Mouse (Mus musculus): ENCODE measurements at regions not wholly inside any gene's neighbourhood (a gene's known extent, or its start where the extent isn't known, plus 50 kb on each side); places are given as distances from the start of the nearest gene placed in this dataset.

DNA sequence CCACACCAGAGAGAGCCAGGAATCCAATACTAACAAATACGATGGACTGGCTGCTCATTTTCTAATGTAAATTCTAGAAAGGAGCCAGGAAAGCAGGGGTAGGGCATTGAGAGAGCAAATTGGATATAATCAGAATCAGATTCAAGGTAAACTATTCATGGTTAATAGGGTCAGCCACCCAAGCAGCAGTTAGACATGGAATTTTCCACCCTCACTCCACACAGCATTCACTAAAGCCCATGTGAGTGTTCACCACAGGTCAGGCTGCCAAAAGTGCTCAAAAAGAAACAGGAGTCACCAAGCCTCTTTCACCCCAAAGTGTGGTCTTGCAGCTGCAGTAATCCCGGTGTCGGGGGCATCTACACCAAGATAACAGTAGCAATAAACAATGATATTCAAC lies 596.9 kb downstream of the Tox3 start:
- DNase-seq (ENCODE audit: low read depth in 1 of 2, low spot score in 2 of 2), result no peak

DNA sequence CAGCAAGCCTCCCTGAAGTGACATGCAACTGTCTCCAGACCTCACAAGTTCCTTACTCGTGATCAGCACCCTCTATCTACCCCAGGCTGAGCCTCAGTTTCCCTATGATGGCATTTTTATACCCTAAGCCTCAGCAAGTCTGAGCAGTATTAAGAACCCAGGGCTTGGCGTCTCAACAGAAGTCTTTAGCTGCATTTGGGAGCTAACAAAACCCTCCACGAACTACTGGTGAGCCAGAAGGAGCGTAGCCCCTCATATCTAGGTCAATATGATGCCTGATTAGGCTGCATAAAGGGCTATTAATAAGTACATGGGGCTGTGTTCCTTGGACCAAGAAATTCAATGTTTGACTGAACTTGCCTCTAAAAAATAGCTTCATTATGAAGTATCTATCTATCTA lies 600.4 kb downstream of the Tox3 start:
- H3K27ac ChIP-seq (ENCODE audit: insufficient read depth, low read length), result no peak overlapping the region
- H3K4me3 ChIP-seq (ENCODE audit: extremely low read depth, insufficient read depth, insufficient read length), result no peak overlapping the region
- H3K36me3 ChIP-seq (ENCODE audit: control insufficient read depth, insufficient read depth, low read length), result no peaks in the 10 kb centered on the region
- no peaks in the 10 kb centered on the region for H3K4me1 ChIP-seq (ENCODE audit: control insufficient read depth, insufficient read depth, insufficient read length)
- TF ChIP-seq CTCF (IDR thresholded peaks at IDR 0.05; ENCODE audit: extremely low read depth, insufficient read depth, insufficient read length, insufficient replicate concordance), result no peak
- no peak for TF ChIP-seq POLR2A (IDR thresholded peaks at IDR 0.05; ENCODE audit: low read depth, low read length)
- 68% methylated on average over 4 of the region's 4 CpGs for WGBS
- DNase-seq (ENCODE audit: low read depth in 1 of 2, low spot score in 2 of 2), result no peak
- H3K27me3 ChIP-seq (ENCODE audit: control insufficient read depth, insufficient read depth, low read length), result no peaks in the 10 kb centered on the region

More for the DNA sequence above, 596.9 kb downstream of the Tox3 start:
- H3K27ac ChIP-seq (ENCODE audit: insufficient read depth, low read length), result no peak overlapping the region
- 83% methylated on average over 3 of the region's 3 CpGs for WGBS
- no peaks in the 10 kb centered on the region for H3K4me1 ChIP-seq (ENCODE audit: control insufficient read depth, insufficient read depth, insufficient read length)
- no peak overlapping the region for H3K4me3 ChIP-seq (ENCODE audit: extremely low read depth, insufficient read depth, insufficient read length)
- no peaks in the 10 kb centered on the region for H3K27me3 ChIP-seq (ENCODE audit: control insufficient read depth, insufficient read depth, low read length)
- TF ChIP-seq POLR2A (IDR thresholded peaks at IDR 0.05; ENCODE audit: low read depth, low read length), result no peak
- no peak for TF ChIP-seq CTCF (IDR thresholded peaks at IDR 0.05; ENCODE audit: extremely low read depth, insufficient read depth, insufficient read length, insufficient replicate concordance)
- H3K36me3 ChIP-seq (ENCODE audit: control insufficient read depth, insufficient read depth, low read length), result no peaks in the 10 kb centered on the region

- H3K4me1 ChIP-seq (ENCODE audit: control insufficient read depth, insufficient read depth, insufficient read length), result no peaks in the 10 kb centered on the region
- 86% methylated on average over 11 of the region's 11 CpGs for WGBS
- H3K27me3 ChIP-seq (ENCODE audit: control insufficient read depth, insufficient read depth, low read length), result no peaks in the 10 kb centered on the region
- no peaks in the 10 kb centered on the region for H3K36me3 ChIP-seq (ENCODE audit: control insufficient read depth, insufficient read depth, low read length)
- no peak for TF ChIP-seq CTCF (IDR thresholded peaks at IDR 0.05; ENCODE audit: extremely low read depth, insufficient read depth, insufficient read length, insufficient replicate concordance)
- TF ChIP-seq POLR2A (IDR thresholded peaks at IDR 0.05; ENCODE audit: low read depth, low read length), result no peak
- DNase-seq (ENCODE audit: low read depth in 1 of 2, low spot score in 2 of 2), result no peak
- H3K27ac ChIP-seq (ENCODE audit: insufficient read depth, low read length), result no peak overlapping the region
- H3K4me3 ChIP-seq (ENCODE audit: extremely low read depth, insufficient read depth, insufficient read length), result no peak overlapping the region
These were observed 603.7 kb downstream of the Tox3 start for GRCm38 (mm10) chr8:89744267-89745028.

DNA sequence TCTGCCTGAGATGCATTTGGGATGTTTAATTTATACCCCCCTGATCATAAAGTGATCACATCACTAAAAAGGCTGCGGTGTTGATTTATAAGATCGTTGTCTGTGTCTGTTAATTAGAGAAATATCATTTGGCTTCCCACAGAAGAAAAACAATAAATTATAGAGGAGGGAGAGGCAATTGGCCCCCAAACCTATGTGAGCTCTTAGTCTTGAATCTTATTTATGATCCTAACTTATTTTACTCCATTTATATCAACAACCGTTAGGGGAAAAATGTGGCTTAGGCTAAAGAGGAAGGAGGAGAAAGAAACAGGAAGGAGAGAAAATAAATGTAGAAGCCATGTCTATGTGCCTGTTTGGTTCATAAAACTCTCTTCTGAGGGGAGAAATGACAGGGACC lies 609.5 kb downstream of the Tox3 start:
- Histone ChIP-seq H3K27me3 (ENCODE audit: control insufficient read depth, insufficient read depth, low read length) (no peaks in the 10 kb centered on the region), H3K36me3 (ENCODE audit: control insufficient read depth, insufficient read depth, low read length) (no peaks in the 10 kb centered on the region), H3K4me3 (ENCODE audit: extremely low read depth, insufficient read depth, insufficient read length) (no peak overlapping the region), H3K4me1 (ENCODE audit: control insufficient read depth, insufficient read depth, insufficient read length) (no peaks in the 10 kb centered on the region), H3K27ac (ENCODE audit: insufficient read depth, low read length) (no peak overlapping the region)
- 72% methylated on average over 3 of the region's 3 CpGs for WGBS
- TF ChIP-seq POLR2A (IDR thresholded peaks at IDR 0.05; ENCODE audit: low read depth, low read length), result no peak
- TF ChIP-seq CTCF (IDR thresholded peaks at IDR 0.05; ENCODE audit: extremely low read depth, insufficient read depth, insufficient read length, insufficient replicate concordance), result no peak
- no peak for DNase-seq (ENCODE audit: low read depth in 1 of 2, low spot score in 2 of 2)

DNA sequence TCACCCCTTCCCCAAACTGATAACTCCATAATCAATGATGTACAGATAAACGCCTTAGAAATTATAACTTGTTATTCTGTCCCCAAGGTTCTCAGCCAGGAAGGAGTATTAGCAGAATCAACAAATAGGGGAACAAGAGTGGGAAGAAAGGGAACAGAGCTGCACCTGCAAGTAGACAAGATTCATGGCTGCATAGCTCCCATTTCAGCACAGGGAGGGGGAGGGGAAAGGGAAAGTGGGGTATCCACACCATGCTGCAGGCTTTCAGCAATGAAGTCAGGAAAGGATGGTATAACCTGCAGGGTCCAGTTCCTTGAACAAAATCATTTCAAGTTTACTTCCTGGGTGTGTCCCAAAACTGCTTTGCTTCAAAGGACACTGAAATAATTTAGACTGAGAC lies 610.5 kb downstream of the Tox3 start:
- no peak overlapping the region for H3K4me3 ChIP-seq (ENCODE audit: extremely low read depth, insufficient read depth, insufficient read length)
- H3K27ac ChIP-seq (ENCODE audit: insufficient read depth, low read length), result no peak overlapping the region
- DNase-seq (ENCODE audit: low read depth in 1 of 2, low spot score in 2 of 2), result no peak
- WGBS, result 90% methylated on average over 1 of the region's 1 CpGs
- H3K4me1 ChIP-seq (ENCODE audit: control insufficient read depth, insufficient read depth, insufficient read length), result no peaks in the 10 kb centered on the region
- no peaks in the 10 kb centered on the region for H3K27me3 ChIP-seq (ENCODE audit: control insufficient read depth, insufficient read depth, low read length)
- TF ChIP-seq CTCF (IDR thresholded peaks at IDR 0.05; ENCODE audit: extremely low read depth, insufficient read depth, insufficient read length, insufficient replicate concordance), result no peak
- no peak for TF ChIP-seq POLR2A (IDR thresholded peaks at IDR 0.05; ENCODE audit: low read depth, low read length)
- no peaks in the 10 kb centered on the region for H3K36me3 ChIP-seq (ENCODE audit: control insufficient read depth, insufficient read depth, low read length)

DNA sequence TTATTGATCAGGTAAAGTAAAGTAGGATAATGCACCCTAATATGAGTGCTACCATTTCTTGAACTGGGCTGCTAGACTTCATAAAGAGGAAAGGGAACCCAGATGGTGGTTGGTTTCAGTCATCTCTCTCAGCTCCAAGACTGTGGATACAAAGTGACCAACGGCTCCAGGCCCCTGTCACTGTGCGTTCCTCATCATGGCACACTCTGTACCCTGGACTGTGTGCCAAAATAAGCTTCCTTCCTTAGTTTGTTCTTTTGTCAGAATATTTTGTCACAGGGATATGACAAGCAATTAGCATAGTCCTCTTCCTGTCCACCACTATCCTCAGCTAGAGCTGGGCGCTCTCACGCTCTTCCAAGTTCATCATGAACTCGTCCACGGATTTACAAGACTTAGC lies 620.9 kb downstream of the Tox3 start:
- TF ChIP-seq CTCF (IDR thresholded peaks at IDR 0.05; ENCODE audit: extremely low read depth, insufficient read depth, insufficient read length, insufficient replicate concordance), result no peak
- TF ChIP-seq POLR2A (IDR thresholded peaks at IDR 0.05; ENCODE audit: low read depth, low read length), result no peak
- Histone ChIP-seq H3K27me3 (ENCODE audit: control insufficient read depth, insufficient read depth, low read length) (no peaks in the 10 kb centered on the region), H3K27ac (ENCODE audit: insufficient read depth, low read length) (no peak overlapping the region), H3K4me1 (ENCODE audit: control insufficient read depth, insufficient read depth, insufficient read length) (no peaks in the 10 kb centered on the region), H3K4me3 (ENCODE audit: extremely low read depth, insufficient read depth, insufficient read length) (no peak overlapping the region), H3K36me3 (ENCODE audit: control insufficient read depth, insufficient read depth, low read length) (no peaks in the 10 kb centered on the region)
- no peak for DNase-seq (ENCODE audit: low read depth in 1 of 2, low spot score in 2 of 2)
- WGBS, result 90% methylated on average over 6 of the region's 6 CpGs

GRCm38 (mm10) chr8:89721684-89722305 lies 626.3 kb downstream of the Tox3 start:
- 78% methylated on average over 5 of the region's 5 CpGs for WGBS
- Histone ChIP-seq H3K27me3 (ENCODE audit: control insufficient read depth, insufficient read depth, low read length) (no peaks in the 10 kb centered on the region), H3K4me3 (ENCODE audit: extremely low read depth, insufficient read depth, insufficient read length) (no peak overlapping the region), H3K4me1 (ENCODE audit: control insufficient read depth, insufficient read depth, insufficient read length) (no peaks in the 10 kb centered on the region), H3K27ac (ENCODE audit: insufficient read depth, low read length) (no peak overlapping the region), H3K36me3 (ENCODE audit: control insufficient read depth, insufficient read depth, low read length) (no peaks in the 10 kb centered on the region)
- TF ChIP-seq POLR2A (IDR thresholded peaks at IDR 0.05; ENCODE audit: low read depth, low read length) (no peak), CTCF (IDR thresholded peaks at IDR 0.05; ENCODE audit: extremely low read depth, insufficient read depth, insufficient read length, insufficient replicate concordance) (no peak)
- no peak for DNase-seq (ENCODE audit: low read depth in 1 of 2, low spot score in 2 of 2)
